Mouse (Mus musculus): ENCODE results near the gene Dhx33. TPM values are rescaled to one million over a fixed set of nuclear protein-coding genes. Genes with fewer than 3 reads are reported as not detected.

Dhx33 gene
- total and polyA plus RNA-seq, 2 experiments from 2014 or later: 9.7 to 26.7 TPM

- 11% methylated on average over 12 of the region's 12 CpGs for WGBS
- H3K4me3 ChIP-seq (ENCODE audit: low read depth, low read length): peak overlapping the region; percentile 89
- peak overlapping the region; percentile 65 for H3K4me2 ChIP-seq (ENCODE audit: low read depth)
- no peaks in the 10 kb centered on the region for H3K9me3 ChIP-seq (ENCODE audit: low read length)
- H3K27ac ChIP-seq (ENCODE audit: low read depth, low read length): no peak overlapping the region
- peak overlapping the region; percentile 91 for H3K9ac ChIP-seq
- DNase-seq (no peak), ATAC-seq (no peak)
- TF ChIP-seq CTCF (IDR thresholded peaks at IDR 0.05; ENCODE audit: low read depth): no peak
- H3K27me3 ChIP-seq (ENCODE audit: insufficient read depth, low read length): no peaks in the 10 kb centered on the region
- peaks cover 5% of the 10 kb centered on the region; the same call in 1 of the 2 replicates for H3K4me1 ChIP-seq (ENCODE audit: insufficient read depth)
- peaks cover 56% of the 10 kb centered on the region for H3K36me3 ChIP-seq (ENCODE audit: insufficient read depth)
These were observed 22.2 kb downstream of the Dhx33 start for GRCm38 (mm10) chr11:70982030-70982429.

GRCm38 (mm10) chr11:70980751-70981510, 23.3 kb downstream of the Dhx33 start:
- H3K4me3 ChIP-seq (ENCODE audit: low read depth, low read length): no peak overlapping the region
- H3K9ac ChIP-seq: no peak overlapping the region
- H3K4me1 ChIP-seq (ENCODE audit: insufficient read depth): peaks cover 5% of the 10 kb centered on the region; the same call in 1 of the 2 replicates
- H3K36me3 ChIP-seq (ENCODE audit: insufficient read depth): peaks cover 55% of the 10 kb centered on the region
- no peak for TF ChIP-seq CTCF (IDR thresholded peaks at IDR 0.05; ENCODE audit: low read depth)
- no peaks in the 10 kb centered on the region for H3K9me3 ChIP-seq (ENCODE audit: low read length)
- 92% methylated on average over 14 of the region's 14 CpGs for WGBS
- no peaks in the 10 kb centered on the region for H3K27me3 ChIP-seq (ENCODE audit: insufficient read depth, low read length)
- ATAC-seq (no peak), DNase-seq (no peak)
- no peak overlapping the region for H3K4me2 ChIP-seq (ENCODE audit: low read depth)
- H3K27ac ChIP-seq (ENCODE audit: low read depth, low read length): no peak overlapping the region

- Histone ChIP-seq H3K36me3 (ENCODE audit: insufficient read depth) (peaks cover 55% of the 10 kb centered on the region), H3K9ac (no peak overlapping the region), H3K4me1 (ENCODE audit: insufficient read depth) (peaks cover 5% of the 10 kb centered on the region; the same call in 1 of the 2 replicates), H3K4me2 (ENCODE audit: low read depth) (no peak overlapping the region), H3K27ac (ENCODE audit: low read depth, low read length) (no peak overlapping the region), H3K4me3 (ENCODE audit: low read depth, low read length) (no peak overlapping the region), H3K27me3 (ENCODE audit: insufficient read depth, low read length) (no peaks in the 10 kb centered on the region), H3K9me3 (ENCODE audit: low read length) (no peaks in the 10 kb centered on the region)
- WGBS: 84% methylated on average over 6 of the region's 6 CpGs
- TF ChIP-seq CTCF (IDR thresholded peaks at IDR 0.05; ENCODE audit: low read depth): no peak
- DNase-seq (no peak), ATAC-seq (no peak)
These were observed 24.0 kb downstream of the Dhx33 start for GRCm38 (mm10) chr11:70980232-70980631.

GRCm38 (mm10) chr11:70977293-70977692, 26.9 kb downstream of the Dhx33 start:
- no peak for TF ChIP-seq CTCF (IDR thresholded peaks at IDR 0.05; ENCODE audit: low read depth)
- Histone ChIP-seq H3K4me3 (ENCODE audit: low read depth, low read length) (no peak overlapping the region), H3K27me3 (ENCODE audit: insufficient read depth, low read length) (no peaks in the 10 kb centered on the region), H3K36me3 (ENCODE audit: insufficient read depth) (peaks cover 62% of the 10 kb centered on the region), H3K4me1 (ENCODE audit: insufficient read depth) (peaks cover 5% of the 10 kb centered on the region; the same call in 1 of the 2 replicates), H3K27ac (ENCODE audit: low read depth, low read length) (no peak overlapping the region), H3K9me3 (ENCODE audit: low read length) (no peaks in the 10 kb centered on the region), H3K4me2 (ENCODE audit: low read depth) (no peak overlapping the region), H3K9ac (no peak overlapping the region)
- 90% methylated on average over 6 of the region's 6 CpGs for WGBS
- DNase-seq (no peak), ATAC-seq (no peak)

- ATAC-seq: no peak
- Histone ChIP-seq H3K4me3 (ENCODE audit: low read depth, low read length) (no peak overlapping the region), H3K9me3 (ENCODE audit: low read length) (no peaks in the 10 kb centered on the region), H3K27me3 (ENCODE audit: insufficient read depth, low read length) (no peaks in the 10 kb centered on the region), H3K27ac (ENCODE audit: low read depth, low read length) (no peak overlapping the region), H3K9ac (no peak overlapping the region), H3K4me1 (ENCODE audit: insufficient read depth) (no peaks in the 10 kb centered on the region), H3K36me3 (ENCODE audit: insufficient read depth) (peaks cover 60% of the 10 kb centered on the region), H3K4me2 (ENCODE audit: low read depth) (no peak overlapping the region)
- no peak for DNase-seq
- WGBS: 76% methylated on average over 2 of the region's 2 CpGs
- no peak for TF ChIP-seq CTCF (IDR thresholded peaks at IDR 0.05; ENCODE audit: low read depth)
These were observed 29.0 kb downstream of the Dhx33 start for GRCm38 (mm10) chr11:70975193-70975592.

- Histone ChIP-seq H3K4me2 (ENCODE audit: low read depth) (no peak overlapping the region), H3K9ac (no peak overlapping the region), H3K9me3 (ENCODE audit: low read length) (no peaks in the 10 kb centered on the region), H3K27me3 (ENCODE audit: insufficient read depth, low read length) (no peaks in the 10 kb centered on the region), H3K4me1 (ENCODE audit: insufficient read depth) (no peaks in the 10 kb centered on the region; the same call in 1 of the 2 replicates), H3K4me3 (ENCODE audit: low read depth, low read length) (no peak overlapping the region), H3K27ac (ENCODE audit: low read depth, low read length) (no peak overlapping the region), H3K36me3 (ENCODE audit: insufficient read depth) (peaks cover 51% of the 10 kb centered on the region)
- WGBS: 65% methylated on average over 4 of the region's 4 CpGs
- DNase-seq (peak; percentile 21), ATAC-seq (no peak)
- peak; percentile 54 for TF ChIP-seq CTCF (IDR thresholded peaks at IDR 0.05; ENCODE audit: low read depth)
These were observed 30.3 kb downstream of the Dhx33 start for GRCm38 (mm10) chr11:70973947-70974346.

- no peak overlapping the region for H3K9ac ChIP-seq
- 51% methylated on average over 1 of the region's 1 CpGs for WGBS
- peaks cover 37% of the 10 kb centered on the region for H3K36me3 ChIP-seq (ENCODE audit: insufficient read depth)
- no peaks in the 10 kb centered on the region for H3K9me3 ChIP-seq (ENCODE audit: low read length)
- ATAC-seq (no peak), DNase-seq (no peak)
- no peak for TF ChIP-seq CTCF (IDR thresholded peaks at IDR 0.05; ENCODE audit: low read depth)
- H3K4me2 ChIP-seq (ENCODE audit: low read depth): no peak overlapping the region
- H3K27me3 ChIP-seq (ENCODE audit: insufficient read depth, low read length): no peaks in the 10 kb centered on the region
- H3K27ac ChIP-seq (ENCODE audit: low read depth, low read length): no peak overlapping the region
- H3K4me1 ChIP-seq (ENCODE audit: insufficient read depth): peaks cover 8% of the 10 kb centered on the region
- H3K4me3 ChIP-seq (ENCODE audit: low read depth, low read length): no peak overlapping the region
These were observed 31.7 kb downstream of the Dhx33 start for GRCm38 (mm10) chr11:70972586-70972985.
